Mouse (Mus musculus) ovary, adult 18-20 months (tissue): ENCODE measurements around the gene Cacna1d.

Experiments used
- DNase-seq: peaks from one replicate; pipeline ENCODE4 v3.0.0; 2022; ENCODE audit warnings: low spot score, mixed read lengths

Cacna1d gene

DNA sequence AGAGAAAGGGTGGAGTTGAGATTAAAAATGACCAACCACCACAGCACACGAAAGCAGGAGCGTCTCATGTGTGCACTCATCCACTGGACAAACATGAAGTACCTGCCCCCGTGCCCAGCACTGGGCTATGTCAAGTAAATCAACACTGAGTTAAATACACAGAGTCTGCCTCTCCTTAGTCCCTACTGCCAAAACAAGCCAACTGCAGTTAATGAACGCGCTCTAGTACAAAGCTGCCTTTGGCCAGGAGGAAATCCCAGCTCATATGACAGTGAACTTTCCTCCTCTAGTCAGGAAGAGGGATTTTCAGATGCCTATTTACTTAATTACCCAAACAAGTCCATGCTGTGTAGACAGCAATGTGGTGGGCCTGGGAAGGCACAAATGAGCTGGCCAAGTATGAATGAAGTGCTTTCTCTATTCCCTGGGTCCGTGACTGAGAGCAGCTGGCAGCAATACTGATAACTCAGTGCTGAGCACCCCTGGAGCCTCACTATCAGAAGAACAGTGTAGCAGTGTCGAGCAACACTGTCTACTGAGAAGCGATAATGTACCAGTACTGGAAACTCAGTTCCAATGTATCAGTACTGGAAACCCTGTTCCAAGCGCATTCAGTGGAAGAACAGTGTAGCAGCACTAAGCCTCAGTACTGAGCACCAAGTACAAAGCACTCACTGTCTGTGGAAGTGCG is 229.5 kb downstream of the Cacna1d start:
- no peak for DNase-seq

DNA sequence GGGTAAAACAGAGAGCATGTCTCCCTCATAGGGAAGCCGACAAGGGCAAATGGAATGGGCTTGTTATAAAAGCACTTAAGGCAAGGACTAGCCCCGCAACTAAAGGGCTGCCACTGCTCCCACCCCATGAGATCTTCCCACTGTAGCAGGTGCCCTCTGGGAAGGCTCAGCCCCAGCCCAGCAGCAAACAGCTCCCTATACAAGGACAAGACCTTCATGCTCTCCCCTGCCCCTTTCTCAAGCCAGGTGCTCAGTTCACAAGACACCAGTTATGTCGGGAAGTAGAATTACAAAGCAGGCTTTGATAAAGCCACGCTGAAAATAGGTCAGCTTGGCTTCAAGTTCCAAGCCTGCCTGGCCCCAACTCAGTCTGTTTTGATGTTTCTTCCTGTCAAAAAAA is 233.6 kb downstream of the Cacna1d start:
- DNase-seq: no peak

DNA sequence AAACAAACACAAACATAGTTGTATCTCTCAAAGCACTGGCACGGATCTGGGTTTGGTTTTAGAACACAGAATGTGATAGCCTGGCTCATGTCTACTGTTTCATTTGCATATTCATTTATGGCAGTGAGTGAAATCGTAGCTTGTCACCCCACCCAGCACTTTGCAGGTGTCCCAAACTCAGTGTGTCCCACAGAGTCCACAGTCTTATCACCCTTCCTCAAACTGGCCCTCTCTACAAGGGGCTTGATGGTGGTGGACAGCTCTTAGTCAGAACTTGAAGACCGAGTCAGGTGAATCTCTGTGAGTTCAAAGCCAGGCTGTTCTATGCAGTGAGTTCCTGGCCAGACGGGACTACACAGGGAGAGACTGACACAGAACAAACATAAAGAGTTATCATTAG is 234.8 kb downstream of the Cacna1d start:
- DNase-seq: no peak

DNA sequence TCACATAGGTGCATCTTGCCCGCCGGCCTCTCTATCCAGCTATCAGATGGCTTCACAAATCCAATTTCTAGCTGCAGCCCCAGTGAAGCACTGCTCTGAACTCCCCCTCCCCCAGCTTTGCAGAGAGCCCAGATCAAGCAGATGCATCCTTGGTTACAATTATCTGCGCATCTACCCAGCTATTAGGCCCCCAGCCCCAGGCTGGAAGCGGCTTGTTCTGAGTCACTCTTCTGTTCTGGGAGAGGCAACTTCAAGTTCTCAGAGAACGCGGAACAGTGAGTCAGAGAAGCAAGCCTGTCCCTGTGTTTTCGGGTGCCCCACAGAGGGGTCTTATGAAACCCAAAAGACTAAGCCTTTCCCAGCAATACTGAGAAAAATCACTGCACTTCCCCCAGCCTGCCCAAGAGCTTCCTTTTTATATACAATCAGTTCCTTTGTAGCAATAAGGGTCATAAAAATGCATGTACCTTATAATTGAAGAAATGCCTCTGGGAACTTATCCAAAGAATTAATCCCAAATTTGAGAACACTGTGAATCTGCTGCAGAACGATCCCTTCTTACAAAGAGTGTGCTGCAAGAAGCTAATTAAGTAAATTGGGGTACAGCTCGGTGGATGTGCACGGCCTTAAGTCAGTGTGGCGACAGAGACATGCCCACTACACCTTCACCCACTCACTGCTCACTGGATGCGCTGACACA is 235.4 kb downstream of the Cacna1d start:
- DNase-seq: no peak

DNA sequence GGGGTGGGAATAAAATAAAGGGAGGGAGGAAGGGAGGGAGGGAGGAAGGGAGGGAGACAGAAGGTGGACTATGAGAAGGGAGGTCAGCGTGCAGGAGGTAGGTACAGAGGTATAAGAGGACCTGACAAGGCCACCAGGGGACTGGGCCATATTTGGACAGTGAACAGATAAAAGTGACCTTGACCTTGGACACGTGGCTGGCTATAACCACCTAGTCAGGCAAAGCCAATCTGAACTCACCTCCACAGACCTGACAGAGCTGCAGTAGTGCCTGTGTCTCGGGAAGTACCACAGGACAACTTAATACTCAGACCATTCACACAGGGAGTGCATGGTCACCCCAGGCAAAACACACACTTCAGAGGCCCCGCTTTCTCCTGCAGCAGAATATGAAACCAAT is 236.5 kb downstream of the Cacna1d start:
- DNase-seq: no peak

DNA sequence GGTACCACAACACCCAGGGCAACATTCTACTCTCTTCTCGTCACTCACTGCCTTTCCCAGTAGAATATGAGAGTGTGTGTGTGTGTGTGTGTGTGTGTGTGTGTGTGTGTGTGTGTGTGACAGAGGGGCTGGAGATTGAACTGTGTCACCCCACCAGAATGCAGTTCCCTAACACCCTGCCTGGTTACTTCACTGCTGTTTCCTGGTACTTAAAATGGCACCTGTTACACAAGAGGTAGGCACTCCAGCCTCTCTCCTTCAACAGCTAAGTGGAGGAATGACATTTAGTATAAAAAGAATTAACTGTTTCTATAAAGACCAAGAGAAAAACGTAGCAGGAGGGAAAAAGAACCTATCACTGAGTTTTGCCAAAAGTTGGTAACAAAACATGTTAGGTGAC is 238.4 kb downstream of the Cacna1d start:
- no peak for DNase-seq

DNA sequence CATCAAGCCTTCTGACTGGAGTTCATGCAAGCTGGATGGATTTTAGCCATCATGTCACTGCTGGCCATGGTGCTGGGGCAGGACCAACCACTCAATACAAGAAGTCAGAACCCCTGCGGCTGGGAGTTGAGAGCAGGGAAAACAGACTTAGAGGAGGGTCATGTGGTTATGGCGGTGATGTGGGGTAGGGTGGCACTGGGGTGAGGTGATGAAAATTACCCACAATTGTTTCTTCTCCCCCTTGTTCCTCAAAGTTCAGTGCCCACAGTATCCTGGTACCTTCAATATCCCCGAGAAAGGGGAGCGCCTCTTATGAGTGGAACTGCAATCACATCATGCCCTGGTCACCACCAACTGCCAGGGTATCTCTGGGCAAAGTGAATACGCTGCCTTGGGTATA is 239.9 kb downstream of the Cacna1d start:
- no peak for DNase-seq

DNA sequence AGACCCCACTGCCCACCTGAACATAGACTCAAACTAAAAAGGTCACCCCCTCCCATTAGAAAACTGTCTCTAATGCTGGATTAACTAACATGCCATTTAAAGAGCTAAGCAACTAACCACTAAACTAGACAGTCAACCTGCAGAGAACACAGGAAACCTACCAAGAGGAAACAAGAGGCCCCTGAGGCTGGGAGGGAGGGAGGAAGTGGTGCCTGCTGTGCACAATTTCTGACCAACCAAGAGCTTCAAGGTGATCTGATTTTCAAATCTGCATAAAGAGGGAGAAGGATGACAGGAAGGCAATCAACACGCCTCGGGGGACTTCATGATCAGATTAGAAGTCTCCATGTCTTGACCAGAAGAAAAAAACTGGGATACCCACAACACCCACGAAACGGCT is 241.7 kb downstream of the Cacna1d start:
- DNase-seq: no peak

DNA sequence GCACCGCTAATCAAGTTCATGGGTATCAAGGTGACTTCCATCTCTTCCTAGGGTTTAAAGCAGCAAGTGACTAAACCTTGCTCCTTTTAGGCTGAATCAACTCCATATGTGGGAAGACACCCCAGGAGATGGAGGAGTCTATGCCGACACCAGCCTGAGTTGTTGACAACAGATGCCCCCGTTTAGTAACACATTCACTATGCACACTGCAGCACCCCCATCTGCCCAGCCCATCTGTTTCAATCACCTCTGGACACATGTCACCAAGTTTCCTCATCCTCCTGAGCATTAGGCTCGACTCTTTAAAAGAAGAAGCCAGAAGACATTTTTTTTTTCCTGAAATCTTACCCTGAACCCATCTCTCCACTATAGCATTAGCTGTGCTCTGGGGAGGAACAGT is 242.4 kb downstream of the Cacna1d start:
- no peak for DNase-seq

DNA sequence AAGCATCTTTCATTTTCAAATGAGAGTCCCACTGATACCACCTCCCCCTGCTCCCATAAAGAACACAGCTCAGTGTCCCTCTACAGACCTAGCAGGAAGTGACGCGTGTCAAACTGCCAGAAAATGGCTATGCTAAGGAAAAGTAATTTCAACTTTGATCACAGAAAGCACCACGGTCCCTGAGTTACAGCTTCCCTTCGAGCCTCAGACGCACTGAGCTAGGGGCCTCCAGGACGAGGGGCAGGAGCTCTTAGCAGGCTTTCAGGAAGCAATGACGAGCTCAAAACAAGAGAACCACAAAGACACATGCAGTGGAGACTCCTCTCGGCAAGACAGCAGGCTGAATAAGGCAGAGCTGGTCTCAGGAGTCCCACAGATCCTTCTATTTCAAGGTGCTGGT is 243.1 kb downstream of the Cacna1d start:
- DNase-seq: no peak

DNA sequence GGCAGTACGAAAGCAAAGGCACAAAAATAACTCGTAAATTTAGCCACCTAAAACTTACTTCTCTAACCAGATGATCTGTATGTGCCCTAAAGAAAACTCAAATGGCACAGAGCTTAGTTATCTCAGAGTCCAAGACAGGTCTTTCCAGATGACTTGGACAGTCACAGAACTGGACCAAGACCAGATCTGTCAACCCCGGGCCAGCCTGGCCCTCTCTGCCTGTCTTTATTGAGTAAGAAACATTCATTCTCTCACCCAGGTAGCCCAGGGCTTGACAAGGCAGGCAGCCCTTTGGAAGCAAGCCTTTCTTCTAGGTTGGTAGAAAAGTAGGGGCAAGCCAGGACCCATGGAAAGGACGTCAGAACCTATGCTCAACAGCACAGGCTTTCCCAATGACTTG is 243.6 kb downstream of the Cacna1d start:
- DNase-seq: no peak

DNA sequence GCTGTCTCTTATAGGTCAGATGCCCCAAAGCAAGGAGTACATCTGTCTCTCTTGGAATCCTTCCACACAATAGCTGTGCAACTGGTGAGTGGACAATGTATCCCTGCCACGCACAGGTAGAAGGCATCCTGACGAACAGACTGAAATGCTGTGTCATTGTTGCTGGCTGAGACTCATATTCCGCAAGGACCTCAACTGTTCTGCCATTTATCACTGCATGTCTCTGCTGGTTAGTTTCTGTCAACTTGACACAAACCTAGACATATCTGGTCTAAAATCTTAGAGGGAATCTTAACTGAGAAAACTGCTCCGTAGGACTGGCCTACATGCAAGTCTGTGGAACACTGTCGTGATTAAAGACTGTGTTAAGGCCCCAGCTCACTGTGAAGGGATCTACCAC is 246.5 kb downstream of the Cacna1d start:
- DNase-seq: no peak

DNA sequence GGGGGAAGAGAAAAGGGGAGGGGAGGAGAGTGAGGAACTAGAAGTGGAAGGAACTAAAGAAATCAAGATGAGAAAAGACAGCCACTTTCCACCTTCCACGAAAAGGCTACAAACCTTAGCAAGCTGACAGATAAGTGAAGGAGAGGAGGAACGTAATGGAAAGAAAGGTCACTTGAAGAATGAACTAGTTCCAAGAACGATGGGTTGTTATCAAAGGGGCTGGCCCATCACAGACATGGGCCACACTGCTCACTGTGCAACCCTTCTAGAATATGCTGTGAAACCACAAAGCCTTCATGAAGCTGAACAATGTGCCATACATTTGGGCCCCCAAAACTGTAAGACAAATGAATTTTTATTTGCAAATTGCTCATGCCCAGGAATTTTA is 248.4 kb downstream of the Cacna1d start:
- no peak for DNase-seq

DNA sequence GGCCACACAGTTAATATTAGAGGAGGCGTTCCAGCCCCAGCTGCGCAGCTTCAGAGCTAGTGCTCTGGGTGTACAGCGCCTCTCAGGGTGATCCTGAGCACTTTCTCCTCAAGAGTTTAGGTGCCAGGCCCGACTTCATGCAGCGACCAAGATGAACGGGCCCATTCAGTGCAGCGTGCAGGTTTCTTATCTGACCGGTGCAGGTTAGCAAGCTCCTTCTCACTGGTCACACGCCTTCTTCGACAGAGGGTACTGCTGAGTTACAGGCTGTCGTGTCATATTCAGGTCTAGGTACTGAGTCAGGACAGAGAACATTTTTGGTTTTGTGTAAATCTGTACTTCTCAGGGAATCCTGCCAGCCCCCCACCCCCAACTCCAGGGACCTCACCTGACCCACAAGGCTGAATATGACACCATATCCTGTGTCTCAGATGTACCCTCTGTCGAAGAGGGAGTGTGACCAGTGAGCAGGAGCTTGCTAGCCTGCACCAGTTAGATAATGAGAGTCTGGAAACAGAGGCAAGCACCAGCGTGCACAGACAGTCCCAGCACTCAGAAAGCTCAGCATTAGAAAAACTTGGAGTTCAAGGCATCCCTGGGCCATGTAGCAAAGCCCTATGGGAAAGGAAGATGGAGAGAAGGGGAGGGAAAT is 249.0 kb downstream of the Cacna1d start:
- no peak for DNase-seq

DNA sequence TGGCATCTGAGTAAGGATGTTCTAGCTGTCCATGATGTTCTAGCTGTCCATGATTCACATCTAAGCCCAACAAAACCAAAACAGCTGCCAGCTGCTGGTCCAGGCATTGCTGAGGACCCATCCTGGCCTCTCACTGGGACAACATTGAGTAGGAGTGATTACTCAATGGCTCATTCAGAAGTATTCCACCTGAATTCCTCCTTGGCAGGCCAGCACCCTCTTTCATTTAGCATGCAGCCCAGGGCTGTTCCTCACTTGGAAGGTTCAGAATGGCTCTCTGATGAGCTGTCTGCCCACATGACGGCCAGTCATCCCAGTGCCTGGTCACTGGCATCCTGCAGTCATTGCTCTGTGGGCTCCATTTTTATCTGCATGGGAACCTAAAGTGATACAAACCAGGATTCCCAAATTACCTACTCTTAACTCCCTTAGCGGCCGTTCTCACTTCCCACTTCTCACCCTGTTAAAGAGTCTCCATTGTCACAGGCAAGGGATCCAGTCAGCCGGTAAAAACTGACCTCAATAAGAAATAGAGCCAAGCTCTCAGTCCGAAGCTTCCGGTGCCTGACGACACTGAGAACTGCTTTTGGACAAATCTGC is 250.2 kb downstream of the Cacna1d start:
- DNase-seq: no peak

DNA sequence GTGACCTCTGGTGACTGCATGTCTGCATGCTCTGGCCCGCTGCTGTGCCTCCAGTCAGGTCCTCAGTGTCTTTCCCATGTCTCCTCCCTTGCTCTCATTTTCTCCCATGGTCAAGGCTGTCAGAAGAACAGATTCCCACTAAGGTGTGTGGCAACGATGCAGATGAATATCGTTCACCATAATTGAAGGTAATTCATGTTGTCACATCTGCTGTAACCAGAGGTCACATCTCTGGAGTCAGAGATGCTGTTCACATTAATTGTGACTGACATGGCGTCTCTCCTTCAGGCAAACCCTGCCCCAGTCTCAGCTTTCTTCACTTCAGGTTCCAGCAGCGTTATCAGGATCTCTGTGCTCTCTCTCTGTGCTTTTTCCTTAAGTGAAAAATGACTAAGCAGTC is 252.4 kb downstream of the Cacna1d start:
- no peak for DNase-seq

DNA sequence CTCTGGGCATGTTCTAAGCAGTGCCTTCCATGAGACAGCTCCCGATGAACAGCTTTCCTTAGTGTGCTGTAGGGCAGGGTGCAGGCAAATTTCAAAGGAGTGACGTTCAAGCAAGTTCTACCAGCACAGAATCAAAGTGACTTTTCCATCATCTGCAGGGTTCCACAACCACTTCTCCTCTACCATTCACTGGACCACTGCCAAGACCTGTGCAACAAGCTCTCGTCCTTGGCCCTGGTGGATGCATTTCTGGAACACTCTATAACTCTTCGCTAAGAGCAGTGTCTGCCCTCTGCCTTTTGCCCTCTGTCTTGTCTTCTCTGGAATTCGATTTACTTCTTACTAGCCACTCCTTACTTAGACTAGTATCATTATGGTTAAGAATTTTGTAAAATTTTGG is 266.1 kb downstream of the Cacna1d start:
- DNase-seq: no peak

DNA sequence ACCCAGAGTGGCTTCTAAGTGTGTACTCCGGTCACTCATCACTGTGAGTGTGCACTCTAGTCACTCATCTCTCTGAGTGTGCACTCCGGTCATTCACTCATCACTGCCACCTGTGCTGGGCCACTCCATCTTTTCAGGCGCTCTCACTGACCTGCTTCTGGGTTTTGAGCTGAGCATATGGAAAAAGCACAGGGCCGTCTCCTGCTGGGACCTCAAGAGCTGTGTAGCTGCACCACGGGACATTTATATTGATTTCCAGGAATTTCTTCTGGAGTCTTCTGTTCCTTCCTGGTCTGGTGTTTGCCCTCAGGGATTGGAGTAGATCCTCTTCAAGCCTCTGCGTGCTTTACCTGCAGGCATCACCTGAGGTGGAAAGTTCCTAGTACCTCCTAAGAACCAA is 269.2 kb downstream of the Cacna1d start:
- DNase-seq: no peak

DNA sequence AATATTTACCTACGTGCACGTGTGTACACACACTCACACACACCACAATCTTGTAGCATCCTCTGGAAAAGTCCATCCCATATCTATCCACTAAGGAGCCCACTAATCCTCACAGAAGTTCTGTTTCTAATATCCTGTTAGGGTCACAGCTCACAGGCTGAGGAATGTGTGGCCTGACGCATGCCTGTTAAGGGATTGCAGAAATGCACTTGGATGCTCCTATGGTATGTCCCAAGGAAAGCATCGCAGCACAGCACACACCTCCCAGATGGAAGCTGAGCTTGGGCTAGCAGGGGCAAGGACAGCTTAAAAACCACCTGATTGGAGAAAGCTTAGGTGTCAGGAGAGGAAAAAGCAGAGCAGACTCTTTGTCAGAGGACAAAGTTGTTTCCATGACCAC is 271.4 kb downstream of the Cacna1d start:
- no peak for DNase-seq

DNA sequence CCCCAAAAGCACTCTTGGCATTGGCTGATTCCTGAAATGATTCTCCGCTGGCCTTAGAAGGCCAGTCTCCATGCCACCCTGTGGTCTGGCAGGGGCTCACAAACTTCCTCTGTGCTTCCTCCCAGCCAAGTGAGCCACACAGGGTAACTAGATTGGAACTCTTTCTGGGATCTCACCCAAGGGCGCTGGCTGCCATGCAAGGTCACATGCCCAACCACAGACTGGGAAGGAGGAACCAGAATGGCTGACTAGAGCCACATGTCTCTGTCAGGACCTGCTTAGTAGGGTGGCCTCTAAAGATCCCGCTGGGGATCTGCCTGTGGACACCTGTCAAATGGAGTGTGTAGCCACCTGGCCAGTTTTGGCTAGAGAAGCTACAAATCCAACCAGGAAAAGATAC is 273.1 kb downstream of the Cacna1d start:
- DNase-seq: peak; percentile 82

DNA sequence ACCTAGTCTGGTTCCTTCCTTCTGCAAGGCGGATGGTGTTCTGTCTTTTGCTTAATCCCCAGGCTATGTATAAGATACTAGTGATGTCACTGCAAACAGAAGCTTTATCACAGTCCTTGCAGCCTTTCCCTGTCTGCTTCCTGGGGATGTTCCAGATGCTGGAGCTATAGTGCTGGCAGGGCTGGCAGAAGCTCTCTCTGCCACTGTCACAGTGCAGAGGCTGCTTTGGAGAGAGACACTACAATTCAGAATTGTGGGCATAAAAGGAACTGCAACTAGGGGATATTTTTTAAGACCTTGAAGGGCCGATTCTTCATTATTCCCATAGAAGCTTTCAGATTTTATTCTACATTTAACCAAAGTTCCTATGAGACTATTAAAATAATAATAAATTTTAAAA is 274.1 kb downstream of the Cacna1d start:
- DNase-seq: no peak

DNA sequence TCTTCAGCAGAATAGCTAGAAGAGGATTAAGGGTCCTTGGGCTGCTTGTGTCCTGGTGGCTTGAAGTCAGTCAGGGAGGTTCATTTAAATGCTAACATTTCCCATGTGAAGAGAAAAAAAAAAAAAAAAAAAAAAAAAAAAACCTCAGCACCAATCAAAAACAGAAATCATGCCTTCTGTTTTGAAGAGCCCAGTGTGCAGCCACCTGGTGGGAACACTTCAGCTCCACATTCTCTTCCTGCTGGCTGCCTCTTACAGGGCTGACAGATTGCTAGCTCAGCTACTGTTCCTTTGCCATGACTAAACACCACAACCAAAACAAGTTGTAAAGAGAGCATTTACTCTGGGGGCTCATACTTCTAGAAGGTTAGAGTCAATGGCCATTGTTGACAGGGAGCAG is 283.1 kb downstream of the Cacna1d start:
- DNase-seq: no peak

DNA sequence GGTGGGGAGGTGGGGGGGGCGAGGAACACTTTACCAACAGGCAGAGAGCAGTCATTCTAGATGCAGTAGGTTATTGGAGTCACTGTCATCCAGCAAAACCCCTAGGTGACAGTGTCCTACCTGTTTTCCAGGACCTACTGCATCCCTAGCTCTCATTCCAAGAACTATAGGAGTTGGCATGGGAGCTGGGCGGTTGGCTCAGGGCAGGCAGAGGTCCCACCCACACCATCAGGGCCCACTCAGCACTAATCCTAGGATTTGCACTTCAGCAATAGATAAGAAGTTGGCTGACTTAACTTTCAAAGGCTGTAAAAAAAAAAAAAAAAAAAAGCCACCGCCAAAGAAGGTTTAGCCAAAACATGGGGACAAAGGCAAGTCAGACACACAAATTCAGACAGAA is 285.4 kb downstream of the Cacna1d start:
- no peak for DNase-seq
